Mouse (Mus musculus): ENCODE data around the gene Gm13279.

DNA sequence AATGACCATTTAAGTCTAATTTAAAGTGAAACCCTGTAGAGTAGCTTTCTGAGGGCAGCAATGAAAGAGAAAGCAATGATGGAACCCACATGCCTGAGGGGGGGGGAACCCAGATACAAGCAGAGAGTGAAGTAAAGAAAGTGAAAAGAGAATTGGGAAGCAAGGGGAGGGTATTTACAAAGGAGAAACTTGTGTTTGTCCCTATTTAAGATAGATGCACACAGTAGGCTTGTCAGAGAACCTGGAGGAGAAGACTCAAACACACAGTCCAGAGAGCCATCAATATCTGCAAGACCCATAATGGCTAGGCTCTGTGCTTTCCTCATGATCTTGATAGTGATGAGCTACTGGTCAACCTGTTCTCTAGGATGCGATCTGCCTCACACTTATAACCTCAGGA is 22.5 kb downstream of the Gm13279 start, which contains the start of gene Ifna11:
- TF ChIP-seq CTCF (conservative IDR thresholded peaks at IDR 0.05; ENCODE audit: low read length) (no peak), POU5F1 (IDR thresholded peaks at IDR 0.05; ENCODE audit: borderline replicate concordance, low read length) (no peak), NANOG (IDR thresholded peaks at IDR 0.05; ENCODE audit: borderline replicate concordance, low read length) (no peak)

Measured in E14TG2a.4 (cell line).